ENCODE assay signal across 15 mouse cellular contexts in genomic region chr8:126682817-126683554, GRCm38 (mm10).
DNase-seq lines count a peak whose midpoint lies in the region; ATAC-seq and TF ChIP-seq lines count a peak whose summit lies in the region.
"Had no signal": no experiment of that assay in that cellular context is flagged by ENCODE, and none has a peak within 500 bp of the region (broad histone marks: within the 10 kb centered on the region; RNA-seq: fewer than 3 reads in every experiment).

No protein-coding gene starts in this region.

- no peak overlapping the region for H3K4me3 ChIP-seq in forebrain, embryonic 13.5 days
- no peak overlapping the region for H3K4me3 ChIP-seq in forebrain, embryonic 11.5 days (ENCODE audit: low read depth, low read length)
- no peak overlapping the region for H3K4me3 ChIP-seq in hindbrain, postnatal 0 days (ENCODE audit: low read length)
- no peak overlapping the region for H3K4me3 ChIP-seq in hindbrain, embryonic 11.5 days (ENCODE audit: low read depth, low read length)
- H3K4me3 ChIP-seq: intestine, embryonic 15.5 days; neural tube, embryonic 13.5 days had no signal

- ATAC-seq in forebrain, embryonic 13.5 days = peak; percentile 38; the same call in 1 of the 2 replicates
- ATAC-seq in forebrain, embryonic 11.5 days (replicated peaks; ENCODE audit: low FRiP score) = no peak
- 0 out of 2 replicates have a peak, but pooled peaks have one; percentile 28 for ATAC-seq in hindbrain, postnatal 0 days
- ATAC-seq in hindbrain, embryonic 11.5 days (ENCODE audit: low FRiP score) = no peak
- ATAC-seq: activated CD4-positive, CD25-positive, alpha-beta regulatory T cell, adult 4 months; intestine, embryonic 15.5 days had no signal

- H3K36me3 ChIP-seq in forebrain, embryonic 13.5 days (ENCODE audit: poor library complexity, severe bottlenecking) = no peaks in the 10 kb centered on the region
- H3K36me3 ChIP-seq in forebrain, embryonic 11.5 days (ENCODE audit: control insufficient read depth, insufficient read depth, low read length) = no peaks in the 10 kb centered on the region
- H3K36me3 ChIP-seq in hindbrain, postnatal 0 days (ENCODE audit: insufficient read depth, low read length) = no peaks in the 10 kb centered on the region
- H3K36me3 ChIP-seq in hindbrain, embryonic 11.5 days (ENCODE audit: control insufficient read depth, insufficient read depth, low read length) = no peaks in the 10 kb centered on the region
- H3K36me3 ChIP-seq: G1E; intestine, embryonic 15.5 days; neural tube, embryonic 13.5 days had no signal

- no peak overlapping the region for H3K9ac ChIP-seq in forebrain, embryonic 13.5 days
- no peak overlapping the region for H3K9ac ChIP-seq in forebrain, embryonic 11.5 days (ENCODE audit: low read length)
- H3K9ac ChIP-seq in hindbrain, postnatal 0 days (replicated peaks; ENCODE audit: low read length) = no peak overlapping the region
- H3K9ac ChIP-seq in hindbrain, embryonic 11.5 days (ENCODE audit: low read depth, low read length) = no peak overlapping the region
- H3K9ac ChIP-seq: intestine, embryonic 15.5 days; neural tube, embryonic 13.5 days had no signal

- TF ChIP-seq CTCF in hindbrain, postnatal 0 days (IDR thresholded peaks at IDR 0.05; ENCODE audit: low read depth) = no peak

- no peak overlapping the region for H3K27ac ChIP-seq in forebrain, embryonic 13.5 days
- no peak overlapping the region for H3K27ac ChIP-seq in forebrain, embryonic 11.5 days (ENCODE audit: low read depth, low read length)
- H3K27ac ChIP-seq in hindbrain, postnatal 0 days = peak overlapping the region; percentile 54
- no peak overlapping the region for H3K27ac ChIP-seq in hindbrain, embryonic 11.5 days (ENCODE audit: low read depth, low read length)
- H3K27ac ChIP-seq: intestine, embryonic 15.5 days; neural tube, embryonic 13.5 days had no signal

- no peak for DNase-seq in forebrain, embryonic 11.5 days (ENCODE audit: low spot score)
- DNase-seq in hindbrain, postnatal 0 days (ENCODE audit: low spot score) = peak; percentile 50
- no peak for DNase-seq in hindbrain, embryonic 11.5 days (ENCODE audit: low spot score)
- DNase-seq in brain, adult 2 months (ENCODE audit: low read depth, low spot score) = peak; percentile 49
- peak; percentile 29 to 73 for DNase-seq in layer of hippocampus, adult 18-20 months (ENCODE audit: low spot score in 2 of 2)
- no peak for DNase-seq in spleen, postnatal 14 days (ENCODE audit: low spot score in 2 of 2)
- DNase-seq in spleen, adult 18-20 months = no peak
- DNase-seq: cerebellum, adult 9-11 months; gastrocnemius, postnatal 14 days had no signal

- peaks cover 11% of the 10 kb centered on the region for H3K4me1 ChIP-seq in forebrain, embryonic 13.5 days
- 0 out of 2 replicates have a peak, but pooled peaks cover 2% of the 10 kb centered on the region for H3K4me1 ChIP-seq in forebrain, embryonic 11.5 days (replicated peaks; ENCODE audit: control insufficient read depth, insufficient read depth, low read length)
- H3K4me1 ChIP-seq in hindbrain, postnatal 0 days (ENCODE audit: insufficient read depth, low read length) = 0 out of 2 replicates have a peak, but pooled peaks cover 9% of the 10 kb centered on the region
- no peaks in the 10 kb centered on the region for H3K4me1 ChIP-seq in hindbrain, embryonic 11.5 days (replicated peaks; ENCODE audit: control insufficient read depth, insufficient read depth, low read length)
- H3K4me1 ChIP-seq: intestine, embryonic 15.5 days had no signal

- WGBS in forebrain, embryonic 13.5 days = 76% methylated on average over 9 of the region's 9 CpGs
- WGBS in forebrain, embryonic 11.5 days = 74% methylated on average over 9 of the region's 9 CpGs
- WGBS in hindbrain, postnatal 0 days = 57% methylated on average over 9 of the region's 9 CpGs
- WGBS in hindbrain, embryonic 11.5 days = 82% methylated on average over 9 of the region's 9 CpGs

- no peaks in the 10 kb centered on the region for H3K27me3 ChIP-seq in forebrain, embryonic 13.5 days
- H3K27me3 ChIP-seq in forebrain, embryonic 11.5 days (ENCODE audit: control insufficient read depth, insufficient read depth, low read length) = no peaks in the 10 kb centered on the region
- no peaks in the 10 kb centered on the region for H3K27me3 ChIP-seq in hindbrain, postnatal 0 days (ENCODE audit: insufficient read depth, low read length)
- no peaks in the 10 kb centered on the region for H3K27me3 ChIP-seq in hindbrain, embryonic 11.5 days (ENCODE audit: control insufficient read depth, insufficient read depth, low read length)
- H3K27me3 ChIP-seq: intestine, embryonic 15.5 days; neural tube, embryonic 13.5 days had no signal

- H3K9me3 ChIP-seq in forebrain, embryonic 13.5 days (replicated peaks) = 0 out of 2 replicates have a peak, but pooled peaks cover 3% of the 10 kb centered on the region
- no peaks in the 10 kb centered on the region for H3K9me3 ChIP-seq in forebrain, embryonic 11.5 days (ENCODE audit: control insufficient read depth, low read length)
- no peaks in the 10 kb centered on the region for H3K9me3 ChIP-seq in hindbrain, postnatal 0 days (ENCODE audit: low read length)
- no peaks in the 10 kb centered on the region for H3K9me3 ChIP-seq in hindbrain, embryonic 11.5 days (ENCODE audit: control insufficient read depth, low read length)
- H3K9me3 ChIP-seq: intestine, embryonic 15.5 days; neural tube, embryonic 13.5 days had no signal

- no peak overlapping the region for H3K4me2 ChIP-seq in forebrain, embryonic 13.5 days
- H3K4me2 ChIP-seq in forebrain, embryonic 11.5 days (ENCODE audit: low read depth, low read length, severe bottlenecking) = no peak overlapping the region
- no peak overlapping the region for H3K4me2 ChIP-seq in hindbrain, postnatal 0 days (ENCODE audit: low read depth, low read length)
- H3K4me2 ChIP-seq in hindbrain, embryonic 11.5 days (replicated peaks; ENCODE audit: low read depth, low read length) = no peak overlapping the region
- H3K4me2 ChIP-seq: intestine, embryonic 15.5 days; liver, embryonic 11.5 days; neural tube, embryonic 13.5 days had no signal

Comparison
In these comparisons a context has a peak if more than half of its experiments do, and no peak if none do; other contexts are left out.
1. ATAC-seq: peak in forebrain, embryonic 13.5 days (single experiment) and hindbrain, postnatal 0 days (single experiment); none in forebrain, embryonic 11.5 days (single experiment) and hindbrain, embryonic 11.5 days (single experiment).
2. DNase-seq: peak in hindbrain, postnatal 0 days (single experiment), brain, adult 2 months (single experiment) and layer of hippocampus, adult 18-20 months (2 of 2); none in forebrain, embryonic 11.5 days (single experiment), hindbrain, embryonic 11.5 days (single experiment), spleen, postnatal 14 days (0 of 2) and spleen, adult 18-20 months (0 of 2).